Mouse (Mus musculus) monocyte, adult 59 days (primary cell): ENCODE measurements around the gene Tnfrsf13c. TPM values are rescaled to one million over a fixed set of nuclear protein-coding genes. Genes with fewer than 3 reads are reported as not detected.

Source experiments
- total RNA-seq, 2 experiments: library from RNA; stranded (reverse); gene quantifications; one replicate each; pipeline ENCODE4 v1.2.4; 2023

Gene Tnfrsf13c
- total RNA-seq, result 1 to 10 TPM; 1.2 to 1.8 TPM

DNA sequence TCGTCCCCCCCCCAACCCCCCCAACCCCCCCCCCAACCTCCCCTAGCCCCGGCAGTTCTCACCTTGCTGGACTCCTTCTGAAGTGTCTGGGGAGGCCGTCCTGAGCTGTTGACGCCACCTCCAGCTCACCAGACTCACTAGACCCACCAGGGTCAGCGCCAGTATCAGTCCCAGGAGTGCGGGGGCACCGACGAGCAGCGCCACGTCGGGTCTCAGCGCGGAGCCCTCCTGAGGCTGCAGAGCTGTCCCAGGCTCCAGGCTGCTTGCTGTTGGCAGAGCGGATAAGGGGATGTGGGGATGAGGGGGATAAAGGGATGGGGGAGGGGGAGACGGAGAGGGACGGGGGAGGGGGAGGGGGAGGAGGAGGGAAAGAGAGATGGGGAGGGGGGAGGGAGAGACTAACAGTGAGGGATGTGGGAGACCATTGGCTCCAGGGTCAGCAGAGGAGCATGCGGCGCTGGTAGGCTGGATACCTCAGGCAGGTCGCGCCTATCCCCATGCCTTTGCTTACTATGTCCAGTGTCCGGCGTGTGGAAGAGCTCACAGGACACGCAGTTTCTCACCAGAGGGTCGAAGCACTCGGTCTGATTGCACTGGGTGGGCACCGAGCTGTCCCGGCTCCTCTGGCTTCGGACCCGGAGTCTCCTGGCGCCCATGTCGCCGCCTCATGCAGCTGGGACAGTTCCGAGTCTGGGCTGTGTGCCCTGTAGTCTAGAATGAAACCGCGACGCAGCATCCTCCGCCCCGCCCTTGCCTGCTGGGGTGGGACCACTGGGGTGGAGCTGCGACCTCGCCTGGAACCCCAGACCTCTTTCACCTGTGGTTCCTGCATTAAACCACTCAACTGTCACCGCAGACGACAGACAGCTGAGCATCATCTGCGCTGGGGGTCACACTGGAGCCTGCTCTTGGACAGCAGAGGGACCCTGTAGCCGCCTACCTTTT, at the start of gene Tnfrsf13c:
Gene Tnfrsf13c, minus strand, starts transcription at position 713 of the 945 bp plus-strand sequence.

DNA sequence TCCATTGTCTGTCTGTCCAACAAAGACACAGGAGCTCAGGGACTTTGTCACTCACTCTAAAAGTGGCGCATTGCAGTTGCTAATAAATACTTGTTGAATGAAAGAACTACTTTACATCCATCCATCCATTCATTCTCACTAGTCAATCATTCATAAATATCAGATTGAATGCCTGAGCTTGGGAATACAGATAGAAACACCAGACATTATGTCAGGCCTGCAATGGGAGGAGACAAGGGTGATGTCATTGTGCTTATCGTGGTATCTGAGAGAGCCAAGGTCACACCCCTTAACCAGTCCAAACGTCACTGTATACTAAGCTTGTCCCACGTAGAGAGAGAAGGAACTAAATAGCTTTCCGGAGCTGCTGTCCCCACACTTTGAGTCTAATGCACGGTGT, 27.9 kb upstream of the Tnfrsf13c start, which contains the start of gene 1500009C09Rik:
Gene 1500009C09Rik, plus strand, starts transcription at position 301 of the 400 bp plus-strand sequence.

DNA sequence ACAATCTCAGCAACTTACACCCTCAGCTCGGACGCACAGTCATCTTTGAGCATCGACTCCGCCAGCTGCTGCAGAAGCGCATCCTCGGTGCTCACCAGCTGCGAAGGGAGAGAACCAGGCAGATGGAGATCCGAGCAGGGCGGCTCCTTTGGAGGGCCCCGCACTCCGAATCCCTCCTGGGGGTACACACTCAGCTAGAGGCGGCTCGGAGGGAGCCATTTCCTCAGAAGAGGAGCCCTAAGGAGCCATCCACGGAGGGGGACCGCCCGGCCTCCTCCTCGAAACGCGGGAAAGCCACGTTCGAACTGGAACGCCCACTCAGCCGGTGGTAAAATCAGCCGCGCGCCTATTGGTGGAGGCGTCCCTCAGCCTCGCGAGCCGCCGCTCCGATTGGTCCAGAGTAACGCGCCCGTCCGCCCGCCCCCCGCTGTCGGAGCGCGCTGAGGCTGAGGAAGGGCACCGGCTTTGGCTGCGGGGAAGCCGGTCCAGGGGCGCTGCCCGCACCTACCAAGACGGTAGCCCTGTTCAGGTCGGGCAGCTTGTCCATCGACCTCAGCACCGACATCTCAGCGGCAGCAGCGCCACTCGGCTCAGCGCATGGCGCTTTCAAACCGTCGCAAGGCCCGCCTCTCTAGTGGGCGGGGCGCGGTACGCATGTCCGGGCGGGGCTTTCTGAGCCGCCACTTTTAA, 20.1 kb upstream of the Tnfrsf13c start, which contains the start of gene Cenpm:
Gene Cenpm, minus strand, starts transcription at position 634 of the 690 bp plus-strand sequence.

DNA sequence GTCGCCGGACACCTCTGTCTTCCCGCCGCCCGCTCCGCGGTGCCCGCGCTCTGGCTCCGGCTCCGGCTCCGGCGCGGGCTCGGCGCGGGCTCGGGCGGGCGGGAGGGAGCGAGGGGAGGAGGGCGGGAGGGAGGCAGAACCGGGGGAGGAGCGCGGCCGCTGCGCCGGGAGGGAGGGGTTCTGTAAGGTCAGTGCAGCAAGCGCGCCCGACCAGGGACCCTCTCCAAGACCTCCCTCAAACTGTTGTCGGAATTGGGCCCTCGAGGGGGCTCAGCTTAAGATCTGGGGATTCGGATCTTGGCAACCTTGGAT, 11.5 kb downstream of the Tnfrsf13c start, which contains the start of gene Shisa8:
Gene Shisa8, minus strand, starts transcription at position 64 of the 312 bp plus-strand sequence.

Other genes starting within 250 kb of the Tnfrsf13c start
- not detected for gene 1700029P11Rik, start 243.8 kb downstream of the Tnfrsf13c start, total RNA-seq
- 10 to 100 TPM; 15.2 to 17.3 TPM for gene Xrcc6, start 236.5 kb downstream of the Tnfrsf13c start, total RNA-seq
- 10 to 100 TPM; 21.4 to 23.3 TPM for gene Desi1, start 190.5 kb downstream of the Tnfrsf13c start, total RNA-seq
- gene Snu13, start 176.8 kb downstream of the Tnfrsf13c start, total RNA-seq, result 10 to 100 TPM; 57.6 to 72.4 TPM
- gene 4930407I10Rik, start 165.2 kb downstream of the Tnfrsf13c start, total RNA-seq, result not detected
- gene Mei1, start 154.4 kb downstream of the Tnfrsf13c start, total RNA-seq, result not detected
- gene Ccdc134, start 96.4 kb downstream of the Tnfrsf13c start, total RNA-seq, result 10 to 100 TPM; 29.5 to 50.0 TPM
- gene Srebf2, start 77.2 kb downstream of the Tnfrsf13c start, total RNA-seq, result 100 to 1,000 TPM; 136 to 148 TPM
- gene Shisa8, start 11.6 kb downstream of the Tnfrsf13c start, total RNA-seq, result not detected
- 1 to 10 TPM in 1 of 2 experiments, not detected in 1; 2.2 TPM for gene Cenpm, start 20.4 kb upstream of the Tnfrsf13c start, total RNA-seq
- gene 1500009C09Rik, start 28.0 kb upstream of the Tnfrsf13c start, total RNA-seq, result not detected
- gene Sept3, start 50.5 kb upstream of the Tnfrsf13c start, total RNA-seq, result under 1 TPM in 1 of 2 experiments, not detected in 1; 0.43 TPM
- not detected for gene Wbp2nl, start 74.6 kb upstream of the Tnfrsf13c start, total RNA-seq
- gene Naga, start 114.6 kb upstream of the Tnfrsf13c start, total RNA-seq, result 100 to 1,000 TPM; 243 to 249 TPM
- 1 to 10 TPM; 2.3 to 3.2 TPM for gene Pheta2, start 114.6 kb upstream of the Tnfrsf13c start, total RNA-seq
- gene Smdt1, start 114.6 kb upstream of the Tnfrsf13c start, total RNA-seq, result 100 to 1,000 TPM; 114 TPM
- gene Ndufa6, start 130.0 kb upstream of the Tnfrsf13c start, total RNA-seq, result 100 to 1,000 TPM; 142 to 143 TPM
- gene Cyp2d22, start 155.9 kb upstream of the Tnfrsf13c start, total RNA-seq, result 1 to 10 TPM; 1.6 to 3.1 TPM
- gene Cyp2d11, start 169.7 kb upstream of the Tnfrsf13c start, total RNA-seq, result not detected
- gene Cyp2d10, start 182.8 kb upstream of the Tnfrsf13c start, total RNA-seq, result not detected
- not detected for gene Cyp2d9, start 209.1 kb upstream of the Tnfrsf13c start, total RNA-seq